Mouse (Mus musculus) neural tube, embryonic 11.5 days (tissue): Measurements from ENCODE around the gene Mecom. TPM values are rescaled to one million over a fixed set of nuclear protein-coding genes. Genes with fewer than 3 reads are reported as not detected.

Experiments
- ATAC-seq: fragments of 200-750 bp; cut with Nextera tagmentation; 2 replicates; pipeline ENCODE4 v1.8.0; 2017; ENCODE audit warnings: moderate number of reproducible peaks, mild to moderate bottlenecking, moderate TSS enrichment, moderate library complexity; ENCODE audit not compliant: insufficient read depth, low FRiP score, low TSS enrichment
- DNase-seq: peaks from one replicate; pipeline ENCODE4 v3.0.0-alpha.2; 2015; ENCODE audit warnings: low spot score
- H3K27ac ChIP-seq: fragments of 300-500 bp; sonication (generic); 2 replicates; pipeline ENCODE4 v1.5.1; 2014; ENCODE audit warnings: low read depth, mild to moderate bottlenecking, low read length
- H3K27me3 ChIP-seq: fragments of 300-500 bp; sonication (generic); 2 replicates; pipeline ENCODE4 v1.6.1; 2014; ENCODE audit warnings: mild to moderate bottlenecking, low read length, mixed read lengths; ENCODE audit not compliant: control insufficient read depth, insufficient read depth
- H3K36me3 ChIP-seq: fragments of 300-500 bp; sonication (generic); 2 replicates; pipeline ENCODE4 v1.6.1; 2014; ENCODE audit warnings: mild to moderate bottlenecking, low read length, moderate library complexity, mixed read lengths; ENCODE audit not compliant: control insufficient read depth, insufficient read depth
- H3K4me1 ChIP-seq: fragments of 300-500 bp; sonication (generic); 2 replicates; pipeline ENCODE4 v1.6.1; 2014; ENCODE audit warnings: low read length, mixed read lengths; ENCODE audit not compliant: control insufficient read depth, insufficient read depth
- H3K4me2 ChIP-seq: fragments of 300-500 bp; sonication (generic); 2 replicates; pipeline ENCODE4 v1.6.1; 2014; ENCODE audit warnings: low read depth, mild to moderate bottlenecking, moderate library complexity
- H3K4me3 ChIP-seq: fragments of 300-500 bp; sonication (generic); 2 replicates; pipeline ENCODE4 v1.5.1; 2014; ENCODE audit warnings: low read depth, low read length
- H3K9ac ChIP-seq: fragments of 300-500 bp; sonication (generic); 2 replicates; pipeline ENCODE4 v1.6.1; 2014; ENCODE audit warnings: mild to moderate bottlenecking, low read length
- H3K9me3 ChIP-seq: fragments of 300-500 bp; sonication (generic); 2 replicates; pipeline ENCODE4 v1.6.1; 2016; ENCODE audit warnings: low read length; ENCODE audit not compliant: control insufficient read depth
- WGBS: fragments of 180-500 bp; shearing (Covaris S2); extraction: QIAGEN DNeasy Blood & Tissue Kit; methylation state at CpG from one replicate; pipeline ENCODE4 v1.1.7; 2014; 5-methylcytosine and 5-hydroxymethylcytosine counted together
- polyA plus RNA-seq: library from polyadenylated mRNA; unstranded; fragments of >200 nt; fragmentation: Nextera tagmentation; extraction: Ambion mirVana; gene quantifications from 2 replicates; pipeline ENCODE4 v1.2.1, GENCODE M21; 2014

Mecom gene
- polyA plus RNA-seq, 1 experiment from 2014 or later: 31.8 TPM

DNA sequence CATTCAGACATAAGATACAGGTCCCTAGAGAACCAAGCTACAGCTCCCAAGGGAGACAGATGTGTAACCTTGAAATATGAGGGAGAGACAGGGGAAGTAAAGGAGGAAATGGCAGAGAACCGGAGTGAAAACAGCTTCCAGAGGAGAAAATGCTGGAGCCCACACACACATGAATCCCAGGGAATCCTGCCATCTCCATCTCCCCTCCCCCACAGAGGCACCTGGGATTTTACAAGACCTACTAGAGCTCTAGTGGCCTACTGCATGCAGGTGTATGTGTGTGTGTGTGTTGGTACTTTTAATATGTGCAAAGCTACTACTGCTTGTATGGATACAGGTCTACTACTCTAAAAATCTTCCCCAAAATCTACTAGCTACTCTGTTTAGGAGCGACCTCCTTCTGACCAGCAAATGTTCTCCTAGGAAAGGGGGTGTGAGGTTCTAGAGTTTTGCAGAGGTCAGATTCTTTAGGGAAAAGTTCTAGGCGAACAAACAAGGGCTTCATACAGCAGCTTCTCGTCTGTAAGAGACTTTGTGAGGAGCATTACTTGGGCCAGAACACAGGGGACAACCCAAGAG is 36.7 kb downstream of the Mecom start:
- ATAC-seq: no peak
- Histone ChIP-seq H3K4me2 (peak overlapping the region; percentile 58; the same call in 1 of the 2 replicates), H3K36me3 (no peaks in the 10 kb centered on the region), H3K4me3 (no peak overlapping the region), H3K27ac (no peak overlapping the region), H3K9me3 (no peaks in the 10 kb centered on the region), H3K4me1 (peaks cover 11% of the 10 kb centered on the region), H3K9ac (no peak overlapping the region), H3K27me3 (peaks cover 49% of the 10 kb centered on the region)
- WGBS: 10% methylated on average over 4 of the region's 4 CpGs
- DNase-seq: no peak

GRCm38 (mm10) chr3:30510646-30511045 is 37.2 kb downstream of the Mecom start:
- Histone ChIP-seq H3K27ac (no peak overlapping the region), H3K4me1 (peaks cover 15% of the 10 kb centered on the region), H3K9ac (no peak overlapping the region), H3K36me3 (no peaks in the 10 kb centered on the region), H3K9me3 (no peaks in the 10 kb centered on the region), H3K4me2 (peak overlapping the region; percentile 58; the same call in 1 of the 2 replicates), H3K4me3 (no peak overlapping the region), H3K27me3 (peaks cover 50% of the 10 kb centered on the region)
- DNase-seq: no peak
- ATAC-seq: no peak
- WGBS: 3% methylated on average over 8 of the region's 8 CpGs

- H3K4me3 ChIP-seq: peak overlapping the region; percentile 60; the same call in 1 of the 2 replicates
- peak; percentile 39 for DNase-seq
- no peak for ATAC-seq
- H3K9me3 ChIP-seq: no peaks in the 10 kb centered on the region
- no peaks in the 10 kb centered on the region for H3K36me3 ChIP-seq
- H3K27me3 ChIP-seq: peaks cover 50% of the 10 kb centered on the region
- H3K9ac ChIP-seq: no peak overlapping the region
- WGBS: under 1% methylated on average over 16 of the region's 16 CpGs
- H3K4me2 ChIP-seq: peak overlapping the region; percentile 58
- no peak overlapping the region for H3K27ac ChIP-seq
- peaks cover 15% of the 10 kb centered on the region for H3K4me1 ChIP-seq
Measured at GRCm38 (mm10) chr3:30510105-30510504, 37.7 kb downstream of the Mecom start.

DNA sequence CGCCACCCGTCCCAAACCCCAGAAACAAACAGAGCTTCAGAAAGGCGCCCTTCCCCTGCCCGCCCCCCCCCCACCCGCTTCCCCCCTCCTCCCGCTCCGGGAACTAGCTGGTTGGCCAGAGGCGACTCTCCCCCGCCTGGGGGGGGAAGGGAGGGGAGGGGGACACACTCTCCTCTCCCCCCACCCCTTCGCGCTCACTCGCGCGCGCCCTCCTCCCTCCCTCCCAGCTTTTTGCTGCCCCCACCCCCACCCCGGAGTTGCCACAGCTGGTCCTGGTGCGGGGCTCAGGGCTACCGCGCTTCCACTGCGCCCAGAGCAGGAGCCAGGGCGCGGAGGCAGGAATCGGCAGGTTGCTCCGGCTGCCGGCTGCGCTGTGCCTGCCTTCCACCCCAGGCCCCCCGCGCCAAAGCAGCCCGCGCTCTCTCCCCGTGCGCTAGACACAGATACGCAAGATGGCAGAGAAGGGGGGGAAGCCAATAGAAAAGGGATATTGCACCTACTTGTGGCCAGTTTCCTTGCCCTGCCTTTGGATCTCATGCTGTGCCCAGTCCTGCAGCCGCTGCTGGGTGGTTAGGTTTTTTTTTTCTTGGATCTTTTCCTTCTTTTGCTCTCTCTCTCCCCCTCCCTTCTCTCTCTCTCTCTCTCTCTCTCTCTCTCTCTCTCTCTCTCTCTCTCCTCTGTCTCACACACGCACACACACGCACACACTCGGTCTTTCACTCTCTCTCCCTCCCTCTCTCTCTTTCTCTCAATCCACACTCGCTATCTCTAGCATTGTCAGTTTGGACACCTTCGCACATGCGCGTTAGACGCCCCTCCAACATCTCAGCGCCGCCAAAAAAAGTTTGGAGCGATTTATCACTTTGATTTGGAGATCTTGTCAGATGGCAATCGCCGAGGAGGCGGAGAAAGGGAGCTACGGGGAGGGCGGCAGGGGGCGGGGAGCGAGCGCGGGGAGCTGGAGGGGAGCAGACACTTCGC is 38.6 kb downstream of the Mecom start:
- Histone ChIP-seq H3K27ac (peak overlapping the region; percentile 78), H3K4me1 (peaks cover 17% of the 10 kb centered on the region), H3K4me2 (peak overlapping the region; percentile 58), H3K4me3 (peak overlapping the region; percentile 60), H3K27me3 (peaks cover 52% of the 10 kb centered on the region), H3K9me3 (no peaks in the 10 kb centered on the region), H3K36me3 (no peaks in the 10 kb centered on the region), H3K9ac (peak overlapping the region; percentile 68)
- peak; percentile 79 for DNase-seq
- ATAC-seq: peak; percentile 48; the same call in 1 of the 2 replicates
- WGBS: under 1% methylated on average over 38 of the region's 55 CpGs

GRCm38 (mm10) chr3:30508296-30508929 is 39.4 kb downstream of the Mecom start:
- Histone ChIP-seq H3K4me2 (peak overlapping the region; percentile 58), H3K36me3 (no peaks in the 10 kb centered on the region), H3K4me3 (peak overlapping the region; percentile 60), H3K9ac (peak overlapping the region; percentile 68), H3K9me3 (no peaks in the 10 kb centered on the region), H3K27me3 (peaks cover 53% of the 10 kb centered on the region), H3K4me1 (peaks cover 12% of the 10 kb centered on the region), H3K27ac (peak overlapping the region; percentile 78)
- ATAC-seq (peak; percentile 80), DNase-seq (peak; percentile 88)
- WGBS: under 1% methylated on average over 45 of the region's 73 CpGs

DNA sequence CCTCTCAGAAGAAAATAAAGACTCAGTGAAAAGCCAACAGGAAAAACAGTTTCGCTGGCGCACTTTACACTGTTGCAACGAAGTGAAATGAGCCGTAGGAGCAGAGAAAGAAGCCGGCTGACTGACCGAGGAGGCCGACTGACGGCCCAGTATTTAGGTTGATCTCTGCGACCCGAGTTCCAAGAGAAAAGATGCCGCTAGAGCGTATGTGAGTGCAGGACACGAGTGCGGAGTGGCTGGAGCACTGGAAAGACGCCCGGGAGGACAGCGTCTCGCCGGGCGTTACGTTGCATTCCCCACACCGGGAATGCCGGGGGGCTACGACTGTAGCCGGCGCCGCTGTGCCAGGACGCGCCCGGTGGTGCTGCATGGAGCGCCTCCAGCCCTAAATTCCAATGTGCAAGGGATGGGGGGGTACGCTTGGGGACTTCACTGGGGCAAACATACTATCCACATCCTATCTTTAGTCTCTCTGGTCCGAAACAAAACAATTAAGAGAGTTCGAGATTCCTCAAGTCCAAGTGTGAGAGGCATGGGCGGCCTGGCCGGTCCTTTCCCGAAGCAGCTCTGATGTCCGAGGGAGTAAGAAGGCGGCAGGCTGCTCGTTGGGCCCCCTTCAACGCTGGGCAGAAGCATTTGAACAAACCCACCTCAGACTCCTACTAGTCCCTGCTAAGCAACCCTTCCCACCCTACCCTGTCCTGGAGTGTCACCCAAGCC is 40.1 kb downstream of the Mecom start:
- H3K36me3 ChIP-seq: no peaks in the 10 kb centered on the region
- H3K27me3 ChIP-seq: peaks cover 48% of the 10 kb centered on the region
- H3K4me3 ChIP-seq: peak overlapping the region; percentile 60
- H3K4me1 ChIP-seq: peaks cover 12% of the 10 kb centered on the region
- peak; percentile 69 for DNase-seq
- ATAC-seq: peak; percentile 29
- peak overlapping the region; percentile 68 for H3K9ac ChIP-seq
- peak overlapping the region; percentile 78 for H3K27ac ChIP-seq
- peak overlapping the region; percentile 58 for H3K4me2 ChIP-seq
- H3K9me3 ChIP-seq: no peaks in the 10 kb centered on the region
- WGBS: 0% methylated on average over 41 of the region's 41 CpGs

DNA sequence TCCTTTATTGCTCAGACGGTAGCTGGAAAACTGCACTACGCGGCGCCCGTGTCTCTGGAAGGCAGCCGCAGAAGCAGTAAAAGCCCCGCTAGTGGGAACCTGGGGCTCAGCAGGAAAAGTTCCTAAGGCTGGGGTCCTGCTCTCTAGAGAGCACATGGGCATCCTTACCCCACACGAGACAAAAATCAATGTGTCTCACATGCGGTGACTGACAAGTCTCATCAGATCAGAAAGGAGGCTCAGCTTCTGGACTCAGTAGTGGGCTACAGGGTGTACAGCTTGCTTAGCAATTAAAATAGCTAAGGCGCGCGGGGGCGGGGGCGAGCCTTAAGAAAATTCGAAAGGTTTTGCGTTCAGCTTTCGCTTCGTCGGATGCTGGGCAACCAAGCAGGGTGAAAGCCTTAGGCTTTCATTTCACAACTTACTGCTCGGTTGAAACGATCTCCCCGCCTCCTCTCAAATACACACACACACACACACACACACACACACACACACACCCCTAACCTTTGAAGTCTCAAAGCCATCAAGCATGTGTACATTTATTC is 40.7 kb downstream of the Mecom start:
- H3K4me1 ChIP-seq: peaks cover 9% of the 10 kb centered on the region
- peak overlapping the region; percentile 68 for H3K9ac ChIP-seq
- peaks cover 41% of the 10 kb centered on the region for H3K27me3 ChIP-seq
- no peaks in the 10 kb centered on the region for H3K9me3 ChIP-seq
- ATAC-seq: no peak
- no peaks in the 10 kb centered on the region for H3K36me3 ChIP-seq
- DNase-seq: peak; percentile 73
- peak overlapping the region; percentile 58 for H3K4me2 ChIP-seq
- under 1% methylated on average over 22 of the region's 22 CpGs for WGBS
- 0 out of 2 replicates have a peak overlapping the region, but pooled peaks have one; percentile 35 for H3K27ac ChIP-seq
- H3K4me3 ChIP-seq: peak overlapping the region; percentile 60
